Mouse (Mus musculus) left cerebral cortex, postnatal 25 days (tissue): Measurements from ENCODE around the gene Arfgap1. TPM values are rescaled to one million over a fixed set of nuclear protein-coding genes. Genes with fewer than 3 reads are reported as not detected.

Experiments used
- DNase-seq, 2 experiments: peaks; one replicate each; pipeline ENCODE4 v3.0.0; 2022; ENCODE audit warnings: low spot score in 2 of 2, mixed read lengths in 1 of 2
- intact Hi-C: fragments of 180-260 bp; cut with DNase I; formaldehyde crosslinking; loops from one replicate; pipeline ENCODE4 v1.15.1; 2025
- total RNA-seq, 2 experiments: library from RNA; stranded (reverse); gene quantifications; 2 replicates each; pipeline ENCODE4 v1.2.3; 2021

The Arfgap1 gene
- 100 to 1,000 TPM; 139 to 147 TPM for total RNA-seq

GRCm38 (mm10) chr2:180967010-180967763, at the start of gene Arfgap1:
TSS of gene Arfgap1 (plus strand) at chr2:180967225.
- DNase-seq: peak; percentile 93 to 96
- intact Hi-C loops: no loop called here

- intact Hi-C loops: no loop called here
- peak in 1 of 2 experiments; percentile 24 for DNase-seq
Measured at GRCm38 (mm10) chr2:180919913-180920809, 46.9 kb upstream of the Arfgap1 start.

- DNase-seq: peak; percentile 94 to 97
- intact Hi-C loops: no loop called here
Measured at GRCm38 (mm10) chr2:180920810-180921400, 46.1 kb upstream of the Arfgap1 start, which contains the start of gene Ythdf1. TSS of gene Ythdf1 (minus strand) at chr2:180920949.

GRCm38 (mm10) chr2:180922739-180923138, 44.3 kb upstream of the Arfgap1 start:
- DNase-seq: no peak
- intact Hi-C loops: no loop called here

- intact Hi-C loops: loop anchor here (1.0 to 2.0 kb wide), 2 partner anchors 39 to 148 kb away; no protein-coding TSS in a partner anchor
- DNase-seq: peak; percentile 59 to 70
Measured at GRCm38 (mm10) chr2:180925176-180925575, 41.8 kb upstream of the Arfgap1 start.

- intact Hi-C loops: no loop called here
- no peak for DNase-seq
Measured at GRCm38 (mm10) chr2:180928723-180929122, 38.3 kb upstream of the Arfgap1 start, which contains the start of gene Birc7. TSS of gene Birc7 (plus strand) at chr2:180929023.

- DNase-seq: no peak
- intact Hi-C loops: no loop called here
Measured at GRCm38 (mm10) chr2:180932418-180932817, 34.6 kb upstream of the Arfgap1 start.

GRCm38 (mm10) chr2:180940187-180940586, 26.8 kb upstream of the Arfgap1 start:
- intact Hi-C loops: no loop called here
- DNase-seq: no peak

GRCm38 (mm10) chr2:180941869-180942268, 25.2 kb upstream of the Arfgap1 start:
- intact Hi-C loops: no loop called here
- peak; percentile 22 to 40 for DNase-seq

- no peak for DNase-seq
- intact Hi-C loops: no loop called here
Measured at GRCm38 (mm10) chr2:180949947-180950346, 17.1 kb upstream of the Arfgap1 start.

- intact Hi-C loops: no loop called here
- peak; percentile 20 to 29 for DNase-seq
Measured at GRCm38 (mm10) chr2:180952731-180953171, 14.3 kb upstream of the Arfgap1 start.

GRCm38 (mm10) chr2:180953638-180954037, 13.4 kb upstream of the Arfgap1 start:
- intact Hi-C loops: no loop called here
- no peak for DNase-seq

- peak; percentile 51 to 55 for DNase-seq
- intact Hi-C loops: no loop called here
Measured at GRCm38 (mm10) chr2:180954061-180955047, 12.7 kb upstream of the Arfgap1 start, which contains the start of gene Nkain4. TSS of gene Nkain4 (minus strand) at chr2:180954699.

- intact Hi-C loops: no loop called here
- DNase-seq: no peak
Measured at GRCm38 (mm10) chr2:180959605-180960004, 7.4 kb upstream of the Arfgap1 start.

GRCm38 (mm10) chr2:180960187-180960586, 6.8 kb upstream of the Arfgap1 start:
- intact Hi-C loops: no loop called here
- no peak for DNase-seq

- intact Hi-C loops: no loop called here
- DNase-seq: no peak
Measured at GRCm38 (mm10) chr2:180962616-180963308, 4.3 kb upstream of the Arfgap1 start.

GRCm38 (mm10) chr2:180963956-180964355, 3.1 kb upstream of the Arfgap1 start:
- intact Hi-C loops: loop anchor here (1.0 kb wide), 1 partner anchor 39 kb away; no protein-coding TSS in a partner anchor
- DNase-seq: peak; percentile 70 to 75
